ENCODE assay signal across 9 mouse cellular contexts in the genomic region with DNA sequence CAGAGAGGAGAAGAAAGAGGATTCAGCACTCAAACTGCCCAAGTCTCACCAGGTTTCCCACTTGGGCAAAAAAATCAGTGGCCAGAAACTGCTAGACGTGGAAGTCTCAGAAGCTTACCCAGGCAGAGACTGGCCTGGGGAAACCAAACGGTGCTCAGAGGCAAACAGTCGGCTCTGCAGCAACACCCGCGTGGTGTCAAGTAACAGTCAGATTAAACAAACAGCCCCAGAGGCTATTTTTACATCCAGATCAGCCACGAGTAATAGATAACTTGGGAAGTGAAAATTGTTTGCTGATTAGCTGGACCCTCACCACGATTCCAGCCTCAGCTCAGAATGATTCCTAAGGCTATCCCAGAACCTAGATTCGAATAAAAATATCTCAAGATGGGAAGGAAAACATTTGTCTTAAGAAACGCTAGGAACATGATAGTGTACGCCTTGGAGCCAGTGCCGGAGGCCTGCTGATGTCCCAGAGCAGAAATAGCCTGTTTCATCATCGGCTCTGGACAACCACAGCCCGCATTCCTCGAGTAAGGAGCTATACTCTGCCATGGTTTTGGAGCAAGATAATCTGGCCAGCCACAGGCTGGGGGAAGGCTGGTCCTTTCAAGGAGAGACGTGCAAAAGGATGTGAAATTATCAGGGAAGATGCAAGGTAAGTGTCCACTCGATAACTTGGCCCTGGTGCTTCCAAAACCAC. TPM values are rescaled to one million over a fixed set of nuclear protein-coding genes. Genes with fewer than 3 reads are reported as not detected.
DNase-seq lines count a peak whose midpoint lies in the region; ATAC-seq lines count a peak whose summit lies in the region.
"Had no signal": no experiment of that assay in that cellular context is flagged by ENCODE, and none has a peak within 500 bp of the region (broad histone marks: within the 10 kb centered on the region; RNA-seq: fewer than 3 reads in every experiment).

A gene (minus strand): TSS at position 170 of the 703 bp plus-strand sequence.

- H3K4me2 ChIP-seq in forebrain, embryonic 14.5 days (ENCODE audit: low read length): peak within 1 kb of the TSS; percentile 37; the same call in 1 of the 2 replicates
- H3K4me2 ChIP-seq in limb, embryonic 13.5 days (replicated peaks): peak within 1 kb of the TSS; percentile 21

- H3K9ac ChIP-seq in forebrain, embryonic 14.5 days (ENCODE audit: low read length): no peak within 1 kb of the TSS
- H3K9ac ChIP-seq in limb, embryonic 13.5 days: no peak within 1 kb of the TSS

- no peak within 1 kb of the TSS for H3K27ac ChIP-seq in forebrain, embryonic 14.5 days (ENCODE audit: low read depth, low read length)
- no peak within 1 kb of the TSS for H3K27ac ChIP-seq in forebrain, embryonic 10.5 days
- no peak within 1 kb of the TSS for H3K27ac ChIP-seq in brown adipose tissue, adult 24 weeks (replicated peaks; ENCODE audit: low read depth, low read length)
- no peak within 1 kb of the TSS for H3K27ac ChIP-seq in limb, embryonic 13.5 days

- H3K4me3 ChIP-seq in forebrain, embryonic 14.5 days (ENCODE audit: low read depth, low read length): no peak within 1 kb of the TSS
- no peak within 1 kb of the TSS for H3K4me3 ChIP-seq in forebrain, embryonic 10.5 days
- peak within 1 kb of the TSS; percentile 11; the same call in 1 of the 2 replicates for H3K4me3 ChIP-seq in brown adipose tissue, adult 24 weeks (ENCODE audit: insufficient read depth, low read depth, low read length)
- H3K4me3 ChIP-seq in limb, embryonic 13.5 days: no peak within 1 kb of the TSS
- H3K4me3 ChIP-seq: megakaryocyte, embryonic 14.5 days had no signal

- no peaks in the 10 kb centered on the region for H3K27me3 ChIP-seq in forebrain, embryonic 14.5 days (replicated peaks; ENCODE audit: control insufficient read depth, insufficient read depth, low read length)
- no peaks in the 10 kb centered on the region; the same call in 1 of the 2 replicates for H3K27me3 ChIP-seq in forebrain, embryonic 10.5 days (ENCODE audit: poor library complexity, severe bottlenecking)
- H3K27me3 ChIP-seq in limb, embryonic 13.5 days: no peaks in the 10 kb centered on the region

- no peak for ATAC-seq in forebrain, embryonic 14.5 days
- ATAC-seq in limb, embryonic 13.5 days (ENCODE audit: low FRiP score, low read depth): 0 out of 2 replicates have a peak, but pooled peaks have one; percentile 53
- no peak for ATAC-seq in megakaryocyte, adult 5-6 weeks (ENCODE audit: poor library complexity, severe bottlenecking)
- ATAC-seq in erythroid progenitor cell, adult 5-6 weeks (replicated peaks; ENCODE audit: low FRiP score, poor library complexity, severe bottlenecking): no peak

- 79% methylated on average over 16 of the region's 16 CpGs for WGBS in forebrain, embryonic 14.5 days
- WGBS in forebrain, embryonic 10.5 days: 63% methylated on average over 16 of the region's 16 CpGs
- 44% methylated on average over 16 of the region's 16 CpGs for WGBS in limb, embryonic 13.5 days

- no peaks in the 10 kb centered on the region for H3K9me3 ChIP-seq in forebrain, embryonic 14.5 days (replicated peaks; ENCODE audit: control insufficient read depth, low read length)
- H3K9me3 ChIP-seq in forebrain, embryonic 10.5 days: no peaks in the 10 kb centered on the region
- no peaks in the 10 kb centered on the region for H3K9me3 ChIP-seq in limb, embryonic 13.5 days
- H3K9me3 ChIP-seq: megakaryocyte, embryonic 14.5 days had no signal

- H3K36me3 ChIP-seq in forebrain, embryonic 14.5 days (ENCODE audit: control insufficient read depth, insufficient read depth, low read length): no peaks in the 10 kb centered on the region
- H3K36me3 ChIP-seq in forebrain, embryonic 10.5 days (replicated peaks): no peaks in the 10 kb centered on the region
- H3K36me3 ChIP-seq in limb, embryonic 13.5 days: no peaks in the 10 kb centered on the region

- peaks cover 11% of the 10 kb centered on the region; the same call in 1 of the 2 replicates for H3K4me1 ChIP-seq in forebrain, embryonic 14.5 days (ENCODE audit: control insufficient read depth, insufficient read depth, low read length)
- peaks cover 41% of the 10 kb centered on the region for H3K4me1 ChIP-seq in forebrain, embryonic 10.5 days
- H3K4me1 ChIP-seq in brown adipose tissue, adult 24 weeks (ENCODE audit: control insufficient read depth, insufficient read depth, insufficient read length, low read length): peaks cover 3% of the 10 kb centered on the region; the same call in 1 of the 2 replicates
- peaks cover 19% of the 10 kb centered on the region for H3K4me1 ChIP-seq in limb, embryonic 13.5 days

- DNase-seq in forebrain, embryonic 14.5 days (ENCODE audit: low spot score): no peak
- DNase-seq in forebrain, embryonic 10.5 days (ENCODE audit: extremely low spot score, low spot score): no peak
- peak; percentile 52 to 62 for DNase-seq in heart, adult 9 months (ENCODE audit: low spot score in 2 of 2)
- no peak for DNase-seq in natural killer cell, adult 2 months (ENCODE audit: low spot score in 2 of 2)

RNA-seq across cellular contexts. Expression of the gene that starts here (rescaled TPM):
- not detected in 2 replicates for polyA plus RNA-seq in forebrain, embryonic 14.5 days (2014; fragmentation: Nextera tagmentation; extraction: Ambion mirVana)
- polyA plus RNA-seq in forebrain, embryonic 10.5 days (2016; fragmentation: Nextera tagmentation; extraction: Ambion mirVana): 0.05 TPM in 1 of 2 replicates, not detected in the other
- 1.3 and 3.3 TPM in 2 replicates for polyA plus RNA-seq in brown adipose tissue, adult 24 weeks (2012; ENCODE audit: insufficient read depth, insufficient read length, missing spikeins)
- polyA plus RNA-seq in limb, embryonic 13.5 days (2015; fragmentation: Nextera tagmentation; extraction: Ambion mirVana): 0.69 and 0.92 TPM in 2 replicates
- not detected in 2 replicates for total RNA-seq in megakaryocyte, adult 5-6 weeks (2015)
- total RNA-seq in megakaryocyte, adult 5-6 weeks (2017): not detected in 2 replicates
- not detected in 2 replicates for total RNA-seq in erythroid progenitor cell, adult 5-6 weeks (2015; ENCODE audit: low replicate concordance)
- not detected in 2 replicates for total RNA-seq in erythroid progenitor cell, adult 5-6 weeks (2017; ENCODE audit: low replicate concordance)

Comparison
In these comparisons a context has a peak if more than half of its experiments do, and no peak if none do; other contexts are left out.
1. Peak in ATAC-seq and H3K4me2 ChIP-seq in limb, embryonic 13.5 days; RNA of the gene not detected or under 1 TPM.
2. DNase-seq: peak in heart, adult 9 months (2 of 2); none in forebrain, embryonic 14.5 days (single experiment), forebrain, embryonic 10.5 days (single experiment) and natural killer cell, adult 2 months (0 of 2).